Mouse (Mus musculus) ES-E14 (cell line): ENCODE measurements around the gene Xcl1. TPM values are rescaled to one million over a fixed set of nuclear protein-coding genes. Genes with fewer than 3 reads are reported as not detected.

Experiments used
- DNase-seq: peaks from one replicate; pipeline ENCODE4 v3.0.0-alpha.2; 2013; ENCODE audit warnings: low read depth, low spot score
- H3K27ac ChIP-seq: 2 replicates; pipeline ENCODE4 v1.5.1; 2012; ENCODE audit warnings: low read depth, mild to moderate bottlenecking, low read length, moderate library complexity, mixed read lengths; ENCODE audit not compliant: poor library complexity, insufficient read depth, severe bottlenecking
- H3K36me3 ChIP-seq: 2 replicates; pipeline ENCODE4 v1.6.1; 2012; ENCODE audit warnings: mild to moderate bottlenecking, low read length, moderate library complexity, mixed read lengths; ENCODE audit not compliant: control insufficient read depth, poor library complexity, insufficient read depth, severe bottlenecking
- H3K4me1 ChIP-seq, 2 experiments: fragments of 150-350 bp in 1 of 2; sonication (generic) in 1 of 2; 2 replicates each; pipeline ENCODE4 v1.6.1; 2012; ENCODE audit warnings: low read length in 2 of 2, mild to moderate bottlenecking in 1 of 2, mixed read lengths in 1 of 2; ENCODE audit not compliant: control insufficient read depth in 2 of 2, insufficient read depth in 2 of 2, poor library complexity in 1 of 2
- H3K4me3 ChIP-seq, 2 experiments: fragments of 150-350 bp in 1 of 2; sonication (generic) in 1 of 2; 2 replicates each; pipeline ENCODE4 v1.5.1; 2012; ENCODE audit warnings: low read length in 2 of 2, low read depth in 1 of 2, mild to moderate bottlenecking in 1 of 2, mixed read lengths in 1 of 2; ENCODE audit not compliant: insufficient read depth in 1 of 2, poor library complexity in 1 of 2, severe bottlenecking in 1 of 2
- H3K9ac ChIP-seq: 2 replicates; pipeline ENCODE4 v1.6.1; 2012; ENCODE audit warnings: low read depth, mild to moderate bottlenecking, low read length, mixed read lengths; ENCODE audit not compliant: poor library complexity, insufficient read depth, severe bottlenecking
- H3K9me3 ChIP-seq: fragments of 150-350 bp; sonication (generic); 2 replicates; pipeline ENCODE4 v1.6.1; 2012; ENCODE audit warnings: low read depth, mild to moderate bottlenecking, low read length; ENCODE audit not compliant: control insufficient read depth, insufficient read depth
- CHD2 ChIP-seq: IDR thresholded peaks from 2 replicates; pipeline ENCODE4 v1.6.1; 2014; ENCODE audit warnings: mild to moderate bottlenecking, low read depth, low read length, inconsistent platforms
- HCFC1 ChIP-seq: IDR thresholded peaks from 2 replicates; pipeline ENCODE4 v1.6.1; 2012; ENCODE audit warnings: low read length, inconsistent platforms, borderline replicate concordance; ENCODE audit not compliant: insufficient read depth
- MAFK ChIP-seq: IDR thresholded peaks from 2 replicates; pipeline ENCODE4 v1.6.1; 2014; ENCODE audit warnings: mild to moderate bottlenecking, low read depth, low read length, inconsistent platforms; ENCODE audit not compliant: insufficient read depth
- ZC3H11A ChIP-seq: IDR thresholded peaks from 2 replicates; pipeline ENCODE4 v1.6.1; 2012; ENCODE audit warnings: low read depth, mild to moderate bottlenecking, inconsistent platforms, low read length, borderline replicate concordance
- ZNF384 ChIP-seq: IDR thresholded peaks from 2 replicates; pipeline ENCODE4 v1.6.1; 2012; ENCODE audit warnings: low read depth, low read length, inconsistent platforms
- in situ Hi-C, 2 experiments: fragments of 600-800 bp; cut with MboI; formaldehyde crosslinking; loops; one replicate each; pipeline ENCODE4 v1.15.1; 2025; ENCODE audit warnings: low sequenced_read_pairs in 2 of 2, inconsistent platforms in 1 of 2; ENCODE audit not compliant: unreplicated experiment in 2 of 2
- total RNA-seq: library from RNA; depleted of rRNA; stranded (reverse); fragments of 300-350 nt; gene quantifications from 2 replicates; pipeline ENCODE4 v1.2.3, GENCODE M21; 2012; rRNA removed

The Xcl1 gene
- total RNA-seq, 1 experiment = not detected

GRCm38 (mm10) chr1:164887775-164888174 is 47.6 kb downstream of the Xcl1 start:
- in situ Hi-C loops = no loop called here
- no peak overlapping the region for H3K9ac ChIP-seq
- H3K4me3 ChIP-seq = no peak overlapping the region
- no peaks in the 10 kb centered on the region for H3K4me1 ChIP-seq
- no peak for DNase-seq
- H3K36me3 ChIP-seq = no peaks in the 10 kb centered on the region
- no peaks in the 10 kb centered on the region for H3K9me3 ChIP-seq
- no peak for TF ChIP-seq ZC3H11A
- TF ChIP-seq CHD2 = no peak
- TF ChIP-seq MAFK = no peak
- no peak for TF ChIP-seq HCFC1
- TF ChIP-seq ZNF384 = no peak
- no peak overlapping the region for H3K27ac ChIP-seq

GRCm38 (mm10) chr1:164881891-164882290 is 53.4 kb downstream of the Xcl1 start:
- Histone ChIP-seq H3K9me3 (no peaks in the 10 kb centered on the region), H3K27ac (no peak overlapping the region), H3K36me3 (no peaks in the 10 kb centered on the region), H3K4me1 (no peaks in the 10 kb centered on the region), H3K4me3 (no peak overlapping the region), H3K9ac (no peak overlapping the region)
- DNase-seq = no peak
- in situ Hi-C loops = no loop called here
- no peak for TF ChIP-seq HCFC1
- no peak for TF ChIP-seq CHD2
- no peak for TF ChIP-seq ZC3H11A
- no peak for TF ChIP-seq MAFK
- TF ChIP-seq ZNF384 = no peak

Other genes starting within 250 kb of the Xcl1 start
- not detected in 2 replicates for gene Dpt, start 138.9 kb downstream of the Xcl1 start, total RNA-seq
- gene Tbx19, start 225.2 kb upstream of the Xcl1 start, total RNA-seq = not detected in 2 replicates